Mouse (Mus musculus): ENCODE data around the gene Bicdl2. TPM values are rescaled to one million over a fixed set of nuclear protein-coding genes. Genes with fewer than 3 reads are reported as not detected.
A peak's percentile ranks its signal among the peaks of the same experiment; 100 is the strongest.

Bicdl2 gene
- total RNA-seq, 1 experiment from 2014 or later = not detected

DNA sequence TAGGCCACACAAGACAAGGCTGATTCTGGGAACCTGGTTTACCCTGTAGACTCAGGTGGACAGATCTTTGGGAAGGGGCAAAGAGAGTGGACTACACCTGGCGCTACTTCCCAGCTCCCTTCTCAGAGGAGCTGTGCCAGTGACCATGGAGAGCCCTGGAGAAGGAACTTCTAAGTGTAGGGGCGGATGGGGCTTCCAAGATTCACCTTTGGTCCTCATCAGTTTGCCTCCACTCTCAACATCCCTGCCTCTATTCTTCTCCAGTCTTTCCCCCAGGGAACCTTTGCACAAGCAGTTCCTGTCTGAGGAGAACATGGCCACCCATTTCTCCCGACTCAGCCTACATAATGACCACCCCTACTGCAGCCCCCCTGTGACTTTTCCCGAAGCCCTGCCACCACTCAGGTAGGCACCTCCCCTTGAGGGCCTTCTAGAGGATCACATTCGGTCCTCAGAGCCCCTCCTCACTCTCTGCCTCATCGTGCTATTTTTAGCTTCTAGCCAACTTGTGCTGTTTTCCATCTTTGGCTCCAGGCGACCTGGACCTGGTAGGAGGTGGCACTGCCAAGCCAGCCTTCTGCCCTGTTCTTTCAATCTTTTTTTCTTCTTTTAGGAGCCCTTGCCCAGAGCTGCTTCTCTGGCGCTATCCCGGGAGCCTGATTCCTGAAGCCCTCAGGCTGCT lies 14.1 kb downstream of the Bicdl2 start:
- DNase-seq = peak; percentile 15

- peak; percentile 83 for DNase-seq
These were observed 14.8 kb downstream of the Bicdl2 start for GRCm38 (mm10) chr17:23675127-23675526.

GRCm38 (mm10) chr17:23675564-23676281 lies 15.4 kb downstream of the Bicdl2 start:
- peak; percentile 83 for DNase-seq

- DNase-seq = peak; percentile 89
These were observed 16.2 kb downstream of the Bicdl2 start for GRCm38 (mm10) chr17:23676473-23677031.

- DNase-seq = peak; percentile 88
These were observed 17.0 kb downstream of the Bicdl2 start, which contains the start of gene Tnfrsf12a for GRCm38 (mm10) chr17:23677236-23677679. Gene Tnfrsf12a (minus strand): TSS chr17:23677468.

- DNase-seq = no peak
These were observed 19.0 kb downstream of the Bicdl2 start, which contains the start of gene Cldn6 for GRCm38 (mm10) chr17:23679127-23679835. Gene Cldn6 (plus strand): TSS chr17:23679249.

GRCm38 (mm10) chr17:23680336-23680735 lies 20.0 kb downstream of the Bicdl2 start:
- DNase-seq = no peak

- peak; percentile 73 for DNase-seq
These were observed 20.8 kb downstream of the Bicdl2 start for GRCm38 (mm10) chr17:23681086-23681485.

DNA sequence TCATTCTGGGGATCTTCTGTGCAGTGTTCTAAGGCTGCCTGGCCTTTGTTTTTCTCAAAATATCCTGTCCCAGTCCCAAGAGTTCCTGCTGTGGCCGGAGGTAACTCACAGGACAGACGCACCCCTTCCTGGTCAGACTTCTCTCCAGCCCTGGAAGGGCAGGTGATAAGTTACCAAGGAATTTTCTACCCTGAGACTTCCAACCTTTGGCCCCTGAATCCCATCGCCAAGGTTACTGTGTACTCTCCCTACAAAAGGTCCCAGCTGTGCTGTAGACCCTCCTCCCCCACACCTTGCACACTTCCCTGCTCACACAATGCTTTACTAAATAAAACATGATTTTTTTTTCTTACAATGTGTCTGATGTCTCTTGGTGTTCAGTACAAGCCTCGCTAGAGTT lies 21.8 kb downstream of the Bicdl2 start:
- DNase-seq = no peak

DNA sequence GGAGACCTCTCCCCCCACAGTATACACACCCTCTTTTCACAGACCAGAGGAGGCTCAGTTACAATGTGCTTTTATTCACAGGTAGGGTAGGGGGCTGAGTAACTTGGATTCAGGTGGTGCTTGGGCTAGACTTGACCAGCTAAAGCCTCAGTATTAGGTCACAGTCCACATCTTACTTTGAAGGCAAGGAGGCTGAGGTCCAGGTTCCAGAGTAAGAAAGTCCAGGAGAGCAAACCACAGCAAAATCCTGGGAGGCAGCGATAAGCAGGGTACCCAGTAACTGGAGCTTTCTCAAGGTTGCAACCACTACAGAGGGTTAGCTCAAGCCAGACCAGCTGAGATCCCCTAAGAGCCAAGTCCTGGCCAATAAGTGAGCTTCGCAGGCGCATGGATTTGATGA lies 22.2 kb downstream of the Bicdl2 start:
- DNase-seq = no peak

GRCm38 (mm10) chr17:23683226-23683625 lies 22.9 kb downstream of the Bicdl2 start:
- no peak for DNase-seq

DNA sequence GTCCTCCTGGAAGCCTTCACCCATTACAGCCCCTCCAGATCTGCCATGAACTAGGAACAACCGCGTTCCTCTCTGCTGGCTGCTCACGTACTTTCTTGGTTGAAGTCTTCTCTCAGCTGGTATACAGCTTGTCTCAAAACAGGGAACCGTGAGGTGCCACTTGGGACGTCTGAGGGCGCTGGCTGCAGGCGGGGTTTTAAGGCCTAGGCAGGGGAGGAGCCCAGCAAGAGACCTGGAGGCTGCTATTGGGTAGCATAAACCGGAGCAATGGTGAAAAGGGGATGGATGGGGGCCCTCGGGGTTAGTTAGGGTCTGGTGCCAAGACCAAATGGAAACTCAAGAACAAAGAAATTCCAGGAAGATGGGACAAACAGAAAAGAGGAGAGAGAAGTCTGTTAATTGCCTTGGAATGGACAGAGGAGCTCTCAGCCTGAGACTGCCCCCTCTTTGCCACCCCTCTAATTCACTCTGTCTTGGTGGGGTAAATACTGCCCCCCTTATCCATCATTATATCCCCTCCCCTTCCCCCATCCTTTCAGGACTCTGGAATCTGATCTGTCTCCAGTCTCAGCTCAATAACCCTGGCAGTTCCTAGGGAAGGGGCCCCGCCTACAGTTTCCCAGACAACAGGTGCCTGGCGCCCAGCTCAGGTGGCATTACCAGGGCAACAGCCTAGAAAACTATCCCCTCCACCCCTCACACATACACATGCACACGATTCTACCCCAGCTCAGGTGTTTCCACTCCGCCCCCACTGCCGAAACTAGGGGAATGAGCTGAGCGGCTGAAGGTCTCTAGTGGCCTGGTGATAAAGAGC lies 23.8 kb downstream of the Bicdl2 start, which contains the start of gene Cldn9:
Cldn9 (minus strand) TSS at position 171 of the 817 bp plus-strand sequence.
- no peak for DNase-seq

- no peak for DNase-seq
These were observed 34.2 kb downstream of the Bicdl2 start for GRCm38 (mm10) chr17:23694491-23694890.

DNA sequence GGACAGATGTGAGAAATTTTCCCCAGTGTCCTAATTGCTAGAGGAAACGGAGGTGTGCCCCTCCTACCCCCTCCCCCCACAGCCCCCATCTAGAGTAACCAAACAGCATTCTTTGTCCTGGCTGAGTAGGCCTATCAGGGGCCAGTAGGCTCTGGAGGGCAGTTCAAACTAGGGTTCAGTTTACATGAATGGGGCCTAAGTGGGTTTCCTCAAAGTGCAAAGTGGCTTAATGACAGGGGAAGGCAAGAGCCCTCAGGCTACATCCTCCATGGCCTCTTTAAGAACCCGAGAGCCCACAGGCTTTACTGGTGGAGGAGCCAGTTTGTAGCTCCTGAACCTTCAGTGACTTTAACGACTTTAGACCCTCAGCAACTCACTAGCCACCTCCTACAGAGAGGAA lies 35.5 kb downstream of the Bicdl2 start:
- no peak for DNase-seq

DNA sequence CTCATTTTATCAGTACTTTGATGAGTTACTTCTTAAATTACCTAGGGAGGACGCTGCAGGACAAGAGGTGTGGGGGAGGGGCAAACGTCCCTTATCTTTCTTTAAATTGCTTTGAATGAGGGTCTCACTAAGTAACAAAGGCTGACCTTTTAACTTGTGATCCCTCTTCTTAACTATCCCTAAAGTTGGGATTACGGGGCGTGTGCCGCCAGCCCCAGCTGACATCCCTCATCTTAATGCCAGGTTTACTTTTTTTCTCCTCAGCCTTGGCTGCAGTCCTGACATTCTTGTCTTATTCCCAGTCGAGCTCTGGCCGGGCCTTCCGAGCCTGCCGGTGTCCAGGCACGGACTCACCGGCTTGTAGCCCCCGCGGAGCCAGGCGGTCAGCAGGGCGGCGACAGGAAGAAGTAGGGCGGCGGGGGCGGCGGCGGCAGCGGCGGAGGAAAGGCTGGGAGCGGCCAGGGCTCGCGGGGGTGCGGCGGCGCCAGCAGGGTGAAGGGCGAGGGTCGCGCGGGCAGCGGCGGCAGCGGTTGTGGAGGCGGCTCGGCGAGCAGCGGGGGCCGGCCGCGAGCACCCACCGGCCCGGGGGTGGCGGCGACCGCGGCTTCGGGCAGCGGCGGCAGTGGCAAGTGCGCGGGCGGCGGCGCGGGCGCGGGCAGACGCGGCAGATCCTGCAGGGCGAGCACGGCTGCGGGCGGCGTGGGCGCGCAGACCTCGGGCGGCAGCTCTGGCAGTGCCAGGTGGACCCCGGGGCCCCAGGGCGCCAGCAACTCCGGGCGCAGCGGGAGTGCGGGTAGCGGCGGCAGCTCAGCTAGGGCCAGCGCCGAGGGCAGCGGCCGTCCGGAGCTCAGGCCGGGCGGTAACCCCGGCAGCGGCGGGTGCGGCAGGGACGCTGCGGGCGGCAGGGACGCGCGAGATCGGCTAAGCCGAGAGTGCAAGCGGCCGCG lies 39.1 kb downstream of the Bicdl2 start:
- peak; percentile 64 for DNase-seq

DNA sequence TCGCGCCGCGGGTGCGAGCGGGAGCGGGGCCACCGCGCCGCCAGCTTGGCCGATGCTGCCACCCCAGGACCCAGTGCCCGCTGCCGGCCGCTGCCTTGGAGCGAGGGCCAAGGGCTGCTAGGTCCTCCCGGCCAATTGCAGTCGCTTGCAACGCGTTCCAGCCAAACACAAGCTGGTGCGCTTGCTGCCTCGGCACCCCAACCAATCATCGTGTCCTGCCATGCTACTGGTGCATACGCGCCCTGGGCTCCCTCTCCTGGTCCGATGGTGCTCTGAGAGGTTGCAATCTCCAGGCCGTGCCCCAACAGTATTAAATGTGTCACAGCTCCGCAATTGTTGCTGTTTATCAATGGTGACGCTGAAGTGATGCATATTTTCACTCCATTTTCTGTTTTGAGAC lies 39.8 kb downstream of the Bicdl2 start:
- peak; percentile 93 for DNase-seq

DNA sequence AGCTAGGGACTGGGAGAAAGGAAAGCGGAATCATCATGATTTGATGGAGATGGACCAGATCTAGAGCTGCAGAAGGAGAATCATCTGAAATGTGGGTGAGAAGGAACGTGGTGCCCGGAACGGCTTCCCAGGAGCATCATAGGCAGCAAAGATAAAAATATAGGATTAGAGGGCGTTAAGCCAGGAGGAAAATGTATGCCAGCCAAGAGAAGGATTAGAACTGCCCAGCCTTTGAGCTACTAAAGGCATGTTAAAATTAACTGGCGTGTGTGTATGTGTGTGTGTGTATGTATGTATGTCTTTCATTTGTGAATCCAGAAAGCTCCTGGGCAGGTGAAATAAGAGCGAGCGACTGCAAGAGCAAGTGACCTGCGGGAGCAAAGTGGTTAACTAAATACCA lies 43.0 kb downstream of the Bicdl2 start:
- no peak for DNase-seq

DNA sequence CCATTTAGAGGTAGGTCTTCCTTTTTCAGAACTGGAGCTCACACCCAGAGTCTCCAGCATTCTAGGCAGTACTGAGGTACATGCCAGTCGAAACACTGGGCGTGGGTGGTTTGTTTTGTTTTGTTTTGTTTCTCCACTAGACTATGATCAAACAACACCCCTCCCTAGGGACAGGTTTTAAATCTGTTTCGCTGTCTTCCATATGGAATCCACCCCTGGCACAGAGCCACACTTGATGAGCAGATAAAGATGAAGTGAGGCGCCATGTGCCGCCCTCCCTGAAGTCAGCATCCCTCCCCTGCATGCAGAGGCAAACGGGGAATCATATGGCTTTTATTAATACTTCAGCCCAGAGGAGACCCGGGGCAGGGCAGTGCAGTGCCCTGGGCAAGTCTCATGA lies 44.4 kb downstream of the Bicdl2 start:
- DNase-seq = no peak

DNA sequence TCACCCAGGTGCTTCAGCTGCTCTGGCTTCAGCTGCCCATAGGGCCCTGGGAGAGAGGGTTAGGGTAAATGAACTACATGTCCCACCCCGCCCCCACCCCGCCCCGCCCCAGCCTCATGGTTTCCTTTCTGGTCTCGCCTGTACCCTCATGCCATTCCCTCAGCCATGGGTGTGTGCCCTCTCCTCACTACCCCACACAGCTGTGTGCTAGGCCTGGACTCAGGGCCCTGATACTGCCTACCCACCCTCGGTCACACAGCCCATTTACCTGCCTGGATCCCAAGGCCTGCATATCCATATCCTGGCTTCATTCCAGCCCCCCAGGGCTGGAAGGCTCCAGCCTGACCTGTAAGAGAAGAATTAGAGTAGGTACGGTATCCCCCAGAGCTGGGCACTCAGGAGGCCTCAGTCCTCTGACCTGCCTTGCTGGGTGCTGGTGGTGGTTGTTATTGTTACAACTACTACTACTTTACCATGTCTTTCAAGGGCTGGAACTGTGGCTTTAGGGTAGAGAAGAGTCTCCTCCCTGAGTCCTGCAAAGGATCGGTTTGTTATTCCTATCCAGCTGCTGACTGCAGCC lies 45.3 kb downstream of the Bicdl2 start:
- no peak for DNase-seq

DNA sequence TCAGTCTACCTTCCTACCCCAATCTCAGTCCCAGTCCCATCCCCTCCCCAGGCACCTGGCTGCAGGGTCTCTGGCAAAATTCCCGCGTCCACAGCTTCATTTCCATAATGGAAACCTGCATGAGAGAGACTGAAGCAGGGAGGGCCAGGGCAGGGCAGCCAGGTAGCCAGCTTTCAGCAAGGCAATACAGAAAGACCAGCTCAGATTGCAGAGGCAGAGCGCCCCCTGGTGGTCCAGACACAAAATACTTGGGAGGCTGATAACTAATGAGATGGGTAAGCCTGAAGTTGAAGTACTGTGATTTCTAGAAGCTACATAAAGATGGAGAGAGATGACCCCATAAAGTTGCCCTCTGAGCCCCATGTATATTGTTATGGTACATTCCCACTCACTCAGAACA lies 45.9 kb downstream of the Bicdl2 start:
- DNase-seq = peak; percentile 82

Data from adrenal gland, postnatal 25 days (tissue).